Mouse (Mus musculus): ENCODE results near the gene Net1.
"Not testable (repeated sequence)": the region's sequence is repeated elsewhere in the genome, so short reads cannot be mapped to it uniquely, and the experiment has no call there.

Gene Net1

DNA sequence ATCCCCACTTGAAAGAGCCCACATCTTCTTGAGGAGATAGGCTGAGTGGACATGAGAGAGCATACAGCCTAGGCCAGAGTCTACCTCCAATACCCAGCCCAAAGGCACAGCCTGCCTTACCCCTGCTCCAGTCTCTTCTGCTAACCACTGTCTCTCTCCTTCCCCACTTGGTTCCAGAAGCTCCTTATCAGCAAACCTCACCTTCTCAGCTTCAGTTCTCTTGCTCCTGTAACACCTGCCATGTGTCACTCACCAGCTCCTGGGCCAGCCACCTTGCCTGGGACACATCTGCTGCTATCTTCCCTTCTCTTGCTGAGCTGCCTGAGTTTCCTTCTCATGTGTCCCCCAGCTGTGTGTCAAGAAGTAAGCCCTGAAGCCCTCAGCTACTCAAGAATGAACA lies 84.4 kb downstream of the Net1 start:
- DNase-seq (ENCODE audit: extremely low spot score, low read depth, low spot score), result not testable (repeated sequence)

DNA sequence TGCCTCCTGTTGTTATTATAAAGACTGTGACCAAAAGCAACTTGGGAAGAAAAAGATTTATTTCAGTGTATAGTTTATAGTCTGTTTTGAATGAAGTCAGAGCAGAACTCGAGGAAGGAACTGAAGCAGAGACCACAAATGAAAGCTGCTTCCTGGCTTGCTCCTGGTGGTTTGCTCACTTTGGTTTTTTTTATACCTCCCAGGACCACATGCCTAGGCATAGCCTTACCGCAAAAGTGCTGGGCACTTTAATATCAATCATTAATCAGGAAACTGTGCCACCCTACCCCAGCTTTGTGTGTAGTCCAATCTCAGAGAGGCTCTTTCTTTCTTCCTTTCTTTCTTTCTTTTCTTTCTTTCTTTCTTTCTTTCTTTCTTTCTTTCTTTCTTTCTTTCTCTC lies 85.6 kb downstream of the Net1 start:
- DNase-seq (ENCODE audit: extremely low spot score, low read depth, low spot score), result no peak
